Mouse (Mus musculus): Measurements from ENCODE around the gene Defb26.

Defb26 gene

DNA sequence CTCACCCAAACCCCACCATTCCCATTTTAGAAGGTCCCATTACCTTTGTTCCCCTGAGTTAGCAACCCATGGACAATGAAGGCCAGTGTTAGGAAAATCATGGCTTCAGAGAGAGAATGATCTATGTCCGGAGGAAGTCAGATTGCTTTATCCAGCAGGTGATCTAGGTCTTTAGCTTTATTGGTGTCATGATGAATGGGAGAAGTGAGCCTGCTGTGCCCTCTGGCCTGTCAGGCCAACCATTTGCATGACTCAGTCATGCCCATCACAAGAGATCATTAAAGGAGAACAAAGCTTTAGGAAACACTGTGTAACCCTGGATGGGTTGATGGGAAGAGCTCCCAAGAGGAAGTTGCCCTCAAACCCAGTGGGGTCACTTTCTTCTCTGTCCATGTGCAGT lies at the start of gene Defb26:
Defb26 (minus strand) TSS at position 101 of the 400 bp plus-strand sequence.
- no peak for DNase-seq (ENCODE audit: low spot score)

DNA sequence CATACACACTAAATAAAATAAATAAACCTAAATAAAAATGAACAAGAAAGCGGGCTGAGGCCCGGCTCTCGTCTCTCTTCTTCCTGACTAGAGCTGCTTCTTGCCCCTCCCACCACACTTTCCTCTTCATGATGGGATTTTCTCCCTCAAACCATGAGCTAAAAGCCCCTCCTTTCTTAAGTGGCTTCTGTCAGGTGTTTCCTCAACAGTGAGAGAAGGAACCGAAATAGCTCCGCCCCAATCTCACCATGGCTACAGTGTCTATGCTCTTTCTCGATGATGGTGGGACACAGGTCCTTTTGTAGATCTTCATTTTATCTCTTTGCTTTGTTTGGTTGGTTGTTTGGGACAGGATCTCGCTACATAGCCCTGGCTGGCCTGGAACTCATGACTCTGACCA lies 45.2 kb upstream of the Defb26 start:
- no peak for DNase-seq (ENCODE audit: low spot score)

DNA sequence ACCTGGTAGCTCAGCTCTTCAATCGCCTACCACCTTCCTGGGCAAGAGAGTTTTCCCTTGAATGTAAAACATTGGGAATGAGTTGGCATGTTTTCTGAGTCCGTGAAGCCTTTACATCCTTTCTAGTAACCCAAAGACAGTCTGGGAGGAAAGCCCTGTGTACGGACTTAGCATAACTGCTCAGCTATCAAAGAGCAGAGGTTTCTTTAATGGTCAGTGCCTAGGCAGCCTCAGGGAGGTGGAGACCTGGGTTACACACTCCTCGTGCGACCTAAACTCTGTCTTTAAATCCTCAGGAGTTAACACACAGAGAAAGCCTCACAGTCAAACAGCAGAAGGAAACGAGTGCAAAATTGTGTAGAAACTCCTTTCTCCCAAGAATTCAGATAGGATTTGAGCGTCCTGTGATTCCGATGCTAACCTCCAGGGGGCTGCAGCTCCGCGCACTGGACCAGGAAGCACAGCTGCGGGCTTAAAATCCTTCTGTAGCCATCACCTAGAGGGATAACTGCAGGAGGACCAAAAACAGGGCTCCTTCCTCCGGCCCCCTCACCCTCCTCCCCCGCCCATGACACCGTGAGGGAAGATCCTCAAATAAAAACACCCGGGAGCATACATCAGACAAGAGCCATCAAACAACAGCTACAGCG lies 42.4 kb upstream of the Defb26 start:
- DNase-seq (ENCODE audit: low spot score): peak; percentile 59

DNA sequence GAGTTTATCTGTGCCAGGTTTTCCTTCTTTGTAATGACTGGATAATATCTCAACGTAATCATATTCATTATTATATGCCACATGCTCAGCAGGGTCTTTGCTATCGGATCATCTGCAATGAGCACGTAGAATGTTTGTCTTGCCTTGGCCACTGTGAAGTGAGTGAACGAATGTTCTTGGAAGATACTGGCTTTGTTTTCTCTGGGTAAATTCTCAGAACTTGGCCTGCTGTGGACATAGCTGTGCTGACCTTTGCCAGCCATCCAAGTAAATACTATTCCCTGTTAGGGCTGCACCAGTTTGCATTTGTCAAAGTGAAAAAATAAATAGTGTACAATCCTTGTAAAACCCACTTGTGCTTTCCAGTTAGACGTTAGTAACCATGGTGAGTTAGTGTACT lies 36.6 kb upstream of the Defb26 start:
- no peak for DNase-seq (ENCODE audit: low spot score)

DNA sequence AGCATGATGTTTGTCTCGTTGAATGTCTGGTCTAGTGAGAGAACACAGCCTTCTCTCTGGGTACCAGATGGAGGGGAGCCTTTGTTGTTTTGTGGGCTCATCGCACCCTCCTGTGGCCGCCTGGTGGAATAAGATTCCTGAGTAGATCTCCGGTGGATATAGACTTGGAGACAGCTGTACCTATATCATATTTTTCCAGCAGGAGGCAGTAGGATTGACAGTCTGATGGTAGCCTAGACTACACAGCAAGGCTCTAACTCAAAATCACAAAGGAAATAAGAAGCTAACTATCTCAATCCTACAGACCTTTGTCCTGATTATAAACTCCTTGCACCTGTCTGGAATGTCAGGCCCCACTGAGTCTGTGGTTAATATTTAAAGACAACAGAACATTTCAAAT lies 33.2 kb upstream of the Defb26 start:
- DNase-seq (ENCODE audit: low spot score): peak; percentile 51

DNA sequence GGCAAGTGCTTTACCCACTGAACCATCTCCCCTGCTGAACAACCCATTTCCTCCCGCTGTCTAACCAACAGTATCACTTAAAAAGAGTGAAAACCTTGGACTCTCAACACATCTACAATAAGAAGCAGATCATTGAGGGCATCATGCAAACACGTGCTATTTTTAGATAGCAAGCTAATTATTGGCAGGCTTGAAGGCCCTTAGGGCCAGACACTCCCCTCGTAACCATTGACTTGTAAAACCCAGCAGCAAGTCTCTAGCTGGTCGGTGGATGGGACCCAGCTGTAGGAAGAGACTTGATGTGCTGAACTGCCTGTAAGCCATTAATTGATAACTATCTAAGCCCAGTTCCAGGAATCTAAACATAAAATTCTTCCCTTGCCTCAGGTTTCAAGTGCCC lies 32.0 kb upstream of the Defb26 start:
- no peak for DNase-seq (ENCODE audit: low spot score)

DNA sequence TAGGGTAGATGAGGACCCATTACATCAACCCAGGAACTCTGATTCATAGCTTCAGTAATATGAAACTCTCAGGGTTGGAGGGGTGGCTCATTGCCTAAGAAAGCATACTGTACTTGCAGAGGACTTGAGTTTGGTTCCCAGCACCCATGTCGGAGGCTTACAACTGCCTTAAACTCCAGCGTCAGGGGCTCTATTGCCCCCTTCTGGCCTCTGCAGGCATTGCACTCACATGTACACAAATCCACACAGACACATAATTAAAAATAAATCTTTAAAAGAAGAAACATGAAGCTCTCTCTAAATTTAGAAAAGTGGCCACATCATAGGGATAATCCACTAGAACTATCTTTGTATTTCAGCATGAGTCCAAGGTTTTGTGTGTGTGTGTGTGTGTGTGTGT lies 31.4 kb upstream of the Defb26 start:
- no peak for DNase-seq (ENCODE audit: low spot score)

DNA sequence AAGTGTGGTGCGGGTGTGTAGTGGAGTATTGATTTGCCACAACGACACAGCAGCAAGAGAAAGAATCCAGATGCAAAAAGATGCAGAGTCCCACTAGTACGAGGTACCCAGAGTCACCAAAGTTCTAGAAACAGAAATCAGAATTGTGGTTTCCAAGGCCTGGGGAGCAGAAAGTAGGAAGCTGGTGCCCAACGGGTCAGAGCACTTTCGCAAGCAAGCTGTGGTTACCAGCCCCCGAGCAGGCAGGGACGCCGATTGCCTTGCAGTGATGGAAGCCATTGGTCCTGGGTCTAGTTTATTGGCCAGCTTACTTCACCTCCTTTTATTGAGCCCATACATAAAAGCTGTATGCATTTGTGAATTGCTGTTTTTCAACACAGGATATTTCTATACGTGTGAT lies 30.5 kb upstream of the Defb26 start:
- no peak for DNase-seq (ENCODE audit: low spot score)

DNA sequence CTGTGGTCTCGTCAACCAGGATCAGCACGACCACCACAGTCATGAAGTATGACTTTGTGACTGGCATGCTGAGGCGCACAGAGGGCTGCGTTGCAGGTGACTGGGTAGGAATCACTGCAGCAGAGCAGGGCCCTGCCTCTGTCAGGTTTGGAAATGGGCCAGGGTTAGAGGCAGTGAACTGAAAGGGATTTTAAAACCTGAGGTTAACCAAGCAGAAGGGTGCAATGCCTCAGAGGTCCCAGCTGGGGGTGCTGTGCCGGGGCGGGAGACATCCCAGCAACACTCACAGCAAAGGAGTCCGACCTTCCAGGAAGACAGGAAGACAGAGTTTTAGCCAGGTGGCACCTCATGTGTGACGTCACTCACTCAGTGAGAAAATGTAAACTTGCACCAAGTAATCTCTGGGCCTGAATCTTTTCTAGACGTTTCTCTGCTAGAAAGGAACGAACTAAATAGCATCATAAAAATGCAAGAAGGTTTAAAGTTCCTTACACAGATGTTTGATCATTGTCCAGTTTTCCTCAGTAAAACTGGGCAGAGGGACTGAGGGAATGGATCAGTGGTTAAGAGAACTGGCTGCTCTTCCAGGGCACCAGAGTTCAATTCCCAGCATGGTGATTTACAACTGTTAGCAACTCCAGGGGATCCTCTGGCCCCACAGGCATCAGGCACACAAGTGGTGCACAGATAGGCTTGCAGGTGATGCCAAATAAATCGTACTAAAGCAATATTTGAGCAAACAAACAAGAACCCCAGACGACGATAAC lies 28.6 kb upstream of the Defb26 start, which contains the start of gene Defb29:
Defb29 (minus strand) TSS at position 155 of the 767 bp plus-strand sequence.
- peak; percentile 25 for DNase-seq (ENCODE audit: low spot score)

DNA sequence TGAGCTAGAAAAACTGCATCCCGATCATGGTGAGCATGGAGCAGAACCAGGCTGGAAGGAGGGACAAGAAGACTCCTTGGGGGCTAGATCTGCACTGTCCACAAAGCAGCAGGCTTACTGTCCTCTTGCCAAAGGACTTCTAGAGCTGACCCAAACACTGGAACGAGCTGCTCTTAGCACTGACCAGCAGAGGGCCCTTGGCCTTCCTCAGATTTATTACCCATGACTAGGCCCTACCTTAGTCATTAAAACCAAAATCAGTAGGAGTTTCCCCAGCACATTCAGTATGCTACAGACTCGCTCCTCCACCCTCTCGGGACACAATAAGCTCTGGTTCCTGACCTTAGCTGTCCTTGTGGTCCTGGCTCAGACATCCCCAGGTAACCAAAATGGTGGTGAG lies 6.5 kb upstream of the Defb26 start, which contains the start of gene Defb28:
Defb28 (plus strand) TSS at position 275 of the 400 bp plus-strand sequence.
- no peak for DNase-seq (ENCODE audit: low spot score)

DNA sequence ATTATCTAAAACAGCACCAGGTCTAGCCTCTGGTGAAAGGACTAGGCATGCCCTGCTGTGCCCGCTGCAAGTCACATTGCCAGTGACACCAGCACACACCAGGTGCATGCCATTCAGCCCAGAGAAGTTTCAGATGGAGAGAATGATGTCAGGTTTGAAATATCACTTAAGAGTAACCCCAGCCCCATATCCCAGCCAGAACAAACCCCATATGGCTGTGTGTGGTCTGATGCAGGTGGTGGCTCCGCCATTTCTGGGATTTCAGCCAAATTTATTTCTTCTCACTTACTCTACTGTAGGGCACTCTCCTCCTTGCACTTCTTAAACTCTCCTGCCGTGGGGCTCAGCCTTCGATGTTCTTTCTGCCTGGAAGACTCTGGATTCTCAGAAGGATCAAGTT lies 4.6 kb upstream of the Defb26 start:
- no peak for DNase-seq (ENCODE audit: low spot score)

DNA sequence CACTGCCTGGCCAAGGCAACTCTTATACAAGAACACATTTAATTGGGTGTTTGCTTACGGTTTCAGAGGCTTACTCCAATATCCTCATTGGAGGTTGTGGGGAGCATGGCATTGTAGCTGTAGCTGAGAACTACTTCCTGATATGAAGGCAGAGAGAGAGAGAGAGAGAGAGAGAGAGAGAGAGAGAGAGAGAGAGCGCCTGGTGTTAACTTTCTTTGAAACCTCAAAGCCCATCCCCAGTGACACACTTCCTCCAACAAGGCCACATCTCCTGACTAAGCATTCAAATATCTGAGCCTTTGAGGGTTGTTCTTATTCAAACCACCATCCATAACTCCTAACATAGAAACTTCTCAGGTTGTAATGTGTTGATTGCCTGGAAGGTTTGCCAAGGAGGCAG lies 7.5 kb downstream of the Defb26 start:
- no peak for DNase-seq (ENCODE audit: low spot score)

DNA sequence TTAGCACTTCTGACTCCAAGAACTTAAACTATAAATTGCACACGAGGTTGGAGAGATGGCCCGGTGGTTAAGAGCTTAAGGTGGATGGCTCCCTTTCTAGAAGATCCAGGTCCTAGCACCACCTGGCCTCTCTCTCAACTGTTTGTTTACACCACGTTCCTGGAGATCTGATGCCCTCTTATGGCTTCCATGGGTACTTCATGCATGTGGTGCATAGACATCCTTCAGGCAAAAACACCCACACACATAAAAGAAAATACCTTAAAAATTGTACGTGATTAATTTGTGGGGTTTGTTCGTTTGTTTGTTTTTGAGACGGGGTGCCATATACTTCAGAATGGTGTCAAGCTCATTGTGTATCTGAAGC lies 10.6 kb downstream of the Defb26 start:
- no peak for DNase-seq (ENCODE audit: low spot score)

DNA sequence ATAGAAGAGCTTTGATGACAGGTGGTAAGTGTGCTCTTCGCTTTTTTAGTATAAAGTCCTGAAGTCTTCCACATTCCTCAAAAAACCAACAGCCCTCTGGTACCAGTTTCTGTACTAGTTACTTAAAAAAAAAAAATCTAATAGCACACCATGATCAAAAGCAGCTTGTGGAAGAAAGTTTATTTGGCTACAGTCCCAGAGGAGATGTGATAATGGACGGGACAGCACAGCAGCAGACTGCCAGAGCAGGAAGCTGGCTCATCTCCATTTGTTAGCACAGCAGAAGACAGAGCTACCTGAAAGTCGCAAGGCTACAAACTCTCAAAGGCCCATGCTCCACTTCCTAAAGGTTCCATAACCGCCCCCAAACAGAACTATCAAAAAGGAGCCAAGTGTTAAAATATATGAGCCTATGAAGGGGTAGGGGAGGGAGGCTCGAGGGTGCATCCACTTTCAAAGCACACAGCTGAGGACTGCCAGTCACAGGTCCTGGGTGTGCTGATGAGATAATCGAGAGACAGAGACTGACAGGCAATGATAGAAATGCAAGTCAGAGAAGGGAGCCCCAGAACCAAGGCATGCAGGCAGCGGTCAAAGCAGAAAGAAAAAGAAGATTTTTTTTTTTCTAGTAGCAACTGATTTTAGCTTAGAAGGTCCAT lies 11.2 kb downstream of the Defb26 start:
- DNase-seq (ENCODE audit: low spot score): peak; percentile 20

DNA sequence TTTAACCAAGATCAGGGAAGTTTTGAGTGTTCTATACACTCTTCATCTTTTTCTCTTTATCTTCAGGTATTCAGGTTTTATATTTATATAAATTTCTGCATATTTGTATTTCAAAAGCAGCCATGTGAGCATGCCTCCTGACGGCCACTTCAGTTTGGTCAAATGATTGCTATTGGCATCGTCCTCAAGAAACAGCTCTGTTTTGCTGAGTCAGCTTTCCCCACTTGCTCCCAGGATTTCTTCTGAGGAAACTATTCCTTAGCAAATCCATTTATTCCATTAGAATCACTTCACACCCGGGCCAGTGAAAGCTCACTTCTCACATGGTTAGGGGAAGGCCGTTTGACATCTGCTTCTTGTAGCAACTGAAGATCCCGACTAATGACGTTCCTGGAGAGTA lies 13.5 kb downstream of the Defb26 start:
- no peak for DNase-seq (ENCODE audit: low spot score)

DNA sequence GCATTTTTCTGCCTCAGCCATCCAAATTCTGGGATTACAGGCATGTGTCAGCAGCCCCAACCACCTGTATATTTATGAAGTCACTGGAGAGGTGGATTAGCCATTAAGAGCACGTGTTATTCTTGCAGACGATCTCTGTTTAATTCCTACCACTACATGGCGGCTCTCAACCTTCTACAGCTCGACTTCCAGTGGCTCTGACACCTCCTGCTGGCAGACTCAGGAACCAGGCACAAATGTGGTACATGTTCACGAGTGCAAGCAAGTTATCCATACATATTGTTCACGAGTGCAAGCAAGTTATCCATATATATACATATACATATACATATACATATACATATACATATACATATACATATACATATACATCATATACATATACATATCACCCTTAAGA lies 18.3 kb downstream of the Defb26 start:
- no peak for DNase-seq (ENCODE audit: low spot score)

DNA sequence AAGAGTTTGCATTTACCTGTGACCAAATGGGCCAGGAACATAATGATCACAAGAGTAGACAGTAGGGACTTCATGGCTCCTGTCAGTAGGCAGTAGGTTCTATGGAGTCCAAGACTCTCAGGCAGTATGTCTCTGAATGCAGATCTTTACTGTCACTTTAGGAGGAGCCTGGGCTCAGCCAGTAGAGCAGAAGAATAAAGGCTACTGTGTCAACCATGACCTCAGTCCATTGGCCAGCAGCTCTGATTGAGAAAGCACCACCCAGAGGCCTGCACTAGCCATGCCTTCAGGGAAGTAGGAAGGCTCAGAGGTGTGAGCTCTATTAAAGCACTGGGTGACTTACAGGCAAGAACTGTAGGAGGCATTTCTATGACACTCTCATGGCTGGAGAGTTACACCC lies 21.5 kb downstream of the Defb26 start, which contains the start of gene Defb22:
Defb22 (minus strand) TSS at position 101 of the 400 bp plus-strand sequence.
- no peak for DNase-seq (ENCODE audit: low spot score)

DNA sequence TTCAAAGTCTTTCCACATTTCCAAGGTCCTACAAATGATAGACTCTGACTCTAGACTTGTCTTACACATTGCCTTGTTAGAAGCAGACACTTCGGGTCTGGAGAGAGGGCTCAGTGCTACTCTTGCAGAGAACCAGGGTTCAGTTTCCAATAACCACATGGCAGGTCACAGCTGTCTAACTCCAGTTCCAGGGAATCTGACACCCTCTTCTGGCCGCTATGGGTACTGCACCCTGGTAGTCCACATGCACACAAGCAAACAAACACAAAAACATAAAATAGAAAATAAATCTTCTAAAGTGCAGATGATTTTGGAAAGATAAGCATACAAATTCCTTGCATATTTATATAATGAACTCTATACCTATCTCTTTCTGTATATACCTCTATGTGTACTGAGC lies 24.5 kb downstream of the Defb26 start:
- DNase-seq (ENCODE audit: low spot score): peak; percentile 50

DNA sequence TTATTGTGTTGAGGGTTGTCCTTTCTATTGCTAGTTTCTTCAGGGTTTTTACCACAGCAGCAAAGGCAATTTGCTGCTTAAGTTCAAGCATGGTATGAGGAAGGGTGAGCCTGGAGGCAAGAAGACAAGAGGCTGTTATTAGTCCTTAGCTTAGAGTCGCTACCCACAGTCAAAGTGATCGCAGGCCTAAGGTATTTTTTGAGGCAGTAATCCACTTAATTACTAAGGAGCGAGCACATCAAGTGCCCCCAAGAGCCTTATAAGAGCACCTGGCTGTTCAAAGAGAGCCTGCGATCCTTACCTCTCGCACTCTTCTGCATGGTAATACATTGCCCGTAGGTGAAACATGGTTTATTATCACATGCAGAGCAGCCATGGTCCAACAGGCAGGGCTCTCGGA lies 29.8 kb downstream of the Defb26 start:
- no peak for DNase-seq (ENCODE audit: low spot score)

DNA sequence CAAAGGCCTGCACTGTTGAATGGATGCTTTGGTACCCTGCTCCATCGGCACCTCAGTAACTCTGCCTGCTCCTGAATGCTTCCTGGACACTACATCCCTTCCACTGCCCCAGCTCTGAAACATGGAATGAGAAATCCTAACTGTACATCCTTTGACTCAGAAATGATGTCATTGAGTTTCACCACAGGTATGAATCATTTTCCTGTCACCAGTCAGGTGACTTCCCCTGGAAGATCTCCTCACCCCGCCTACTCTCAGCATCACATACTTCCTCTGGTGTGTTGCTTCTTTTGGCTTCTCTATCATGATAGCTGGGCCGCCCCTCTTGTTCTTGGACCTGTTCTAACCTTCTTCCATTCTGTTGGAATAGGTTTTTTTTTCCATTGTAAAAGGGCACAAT lies 30.6 kb downstream of the Defb26 start:
- DNase-seq (ENCODE audit: low spot score): no peak

DNA sequence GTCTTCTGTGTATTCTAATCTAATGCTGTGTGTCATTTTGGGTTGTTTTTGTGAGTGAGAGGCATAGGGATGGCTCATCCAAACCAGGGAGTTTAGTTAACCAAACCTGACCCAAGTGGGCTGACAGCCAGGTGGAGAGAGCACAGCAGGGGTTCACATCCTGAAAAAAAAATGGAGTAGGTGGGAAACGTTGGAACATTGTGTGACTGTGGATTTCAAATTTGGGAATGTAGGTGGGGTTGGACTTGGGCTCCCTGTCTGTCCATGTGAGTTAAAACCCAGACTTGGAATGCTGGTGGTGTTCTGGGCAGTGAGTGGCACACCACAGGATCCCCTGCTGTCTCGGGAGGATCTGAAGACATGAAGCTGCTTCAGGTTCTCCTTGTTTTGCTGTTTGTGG lies 34.7 kb downstream of the Defb26 start, which contains the start of gene Defb20:
Defb20 (plus strand) TSS at position 301 of the 400 bp plus-strand sequence.
- no peak for DNase-seq (ENCODE audit: low spot score)

DNA sequence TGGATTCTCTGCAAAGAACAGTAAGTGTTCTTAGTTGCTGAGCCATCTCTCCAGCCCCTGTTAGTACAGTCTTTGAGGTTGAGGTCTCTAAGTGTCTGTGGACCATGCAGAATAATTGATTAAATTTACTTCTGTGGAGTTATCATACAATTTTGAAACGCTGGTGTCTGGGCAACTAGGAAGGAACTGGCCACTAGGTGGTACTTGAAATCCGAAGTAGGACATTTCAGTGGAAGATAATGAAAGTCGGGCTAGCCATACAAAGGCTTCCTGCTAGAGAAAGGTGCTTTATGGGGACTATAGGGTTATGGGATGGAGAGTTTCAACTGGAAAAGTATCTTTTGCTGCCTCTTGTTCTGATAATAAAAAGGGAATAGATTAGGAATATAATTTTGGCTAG lies 39.1 kb downstream of the Defb26 start:
- no peak for DNase-seq (ENCODE audit: low spot score)

DNA sequence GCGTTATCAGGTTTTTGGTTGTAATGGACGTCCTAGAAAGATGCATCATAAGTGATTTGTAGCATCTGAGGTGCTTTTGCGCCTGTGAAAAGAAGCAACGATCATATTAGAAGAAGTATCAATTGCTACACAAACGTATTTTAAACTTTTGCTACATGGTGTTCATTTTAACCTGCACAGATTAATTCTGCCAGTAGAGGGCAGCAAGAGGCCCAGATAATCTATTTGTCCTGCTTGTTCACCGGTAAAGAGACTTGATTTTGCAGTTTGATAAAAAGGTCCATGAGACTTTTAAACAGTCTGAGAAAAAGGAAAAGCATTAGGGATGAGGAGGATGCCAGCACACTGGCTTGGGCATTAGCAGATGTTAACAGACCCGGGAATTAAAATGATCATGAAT lies 40.5 kb downstream of the Defb26 start:
- peak; percentile 33 for DNase-seq (ENCODE audit: low spot score)
